Mouse (Mus musculus) brain, embryonic 14.5 days (tissue): ENCODE measurements around the gene Eif5a. TPM values are rescaled to one million over a fixed set of nuclear protein-coding genes. Genes with fewer than 3 reads are reported as not detected.
A peak's percentile ranks its signal among the peaks of the same experiment; 100 is the strongest.

Source experiments
- DNase-seq: peaks from one replicate; pipeline ENCODE4 v3.0.0-alpha.2; 2011; ENCODE audit warnings: low read depth
- CTCF ChIP-seq: fragments of 200-500 bp; IDR thresholded peaks from 2 replicates; pipeline ENCODE4 v1.5.1; 2012; ENCODE audit warnings: inconsistent platforms, mild to moderate bottlenecking, moderate library complexity, borderline replicate concordance; ENCODE audit not compliant: insufficient read depth, insufficient read length; ENCODE audit errors: extremely low read depth
- POLR2A ChIP-seq: fragments of 200-500 bp; IDR thresholded peaks from 2 replicates; pipeline ENCODE4 v1.6.1; 2012; ENCODE audit warnings: mild to moderate bottlenecking, inconsistent platforms, borderline replicate concordance; ENCODE audit not compliant: poor library complexity, insufficient read depth, insufficient read length, severe bottlenecking; ENCODE audit errors: extremely low read depth
- polyA plus RNA-seq: library from polyadenylated mRNA; depleted of rRNA; stranded (reverse); fragments of >200 nt; gene quantifications from 2 replicates; pipeline ENCODE4 v1.2.3, GENCODE M21; 2012

Gene Eif5a
- polyA plus RNA-seq, 1 experiment: 727 TPM

- no peak for DNase-seq
- TF ChIP-seq POLR2A (no peak), CTCF (no peak)
Observed at GRCm38 (mm10) chr11:69939181-69939580, 17.4 kb upstream of the Eif5a start.

DNA sequence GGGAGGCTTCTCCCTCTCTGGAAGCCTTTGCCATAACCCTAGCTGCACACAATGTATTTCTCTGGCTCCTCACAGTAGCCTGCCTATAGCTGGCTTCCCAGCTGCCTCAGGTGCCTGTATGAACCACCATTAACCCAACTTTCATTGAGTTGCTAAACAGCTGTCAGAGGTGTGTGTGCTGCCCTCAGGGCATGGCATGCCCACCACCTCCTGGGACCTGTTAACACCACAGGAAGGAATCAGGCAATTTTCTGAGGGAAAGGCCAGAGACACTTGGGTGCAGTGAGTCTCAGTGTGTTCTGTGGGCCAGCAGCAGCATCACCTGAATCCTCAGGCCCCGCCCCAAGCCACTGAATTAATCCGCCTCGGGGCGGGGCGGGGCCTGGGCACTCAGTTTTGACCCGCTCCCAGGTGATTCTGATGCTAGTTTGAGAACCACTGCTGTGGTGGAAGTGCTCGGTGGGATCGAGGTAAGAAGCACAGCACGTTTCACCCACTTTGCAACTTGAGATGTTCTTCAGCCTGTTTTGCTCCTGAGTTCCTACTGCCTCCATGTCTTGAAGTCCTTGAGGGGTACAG, 16.7 kb upstream of the Eif5a start:
- no peak for DNase-seq
- TF ChIP-seq CTCF: no peak
- no peak for TF ChIP-seq POLR2A

DNA sequence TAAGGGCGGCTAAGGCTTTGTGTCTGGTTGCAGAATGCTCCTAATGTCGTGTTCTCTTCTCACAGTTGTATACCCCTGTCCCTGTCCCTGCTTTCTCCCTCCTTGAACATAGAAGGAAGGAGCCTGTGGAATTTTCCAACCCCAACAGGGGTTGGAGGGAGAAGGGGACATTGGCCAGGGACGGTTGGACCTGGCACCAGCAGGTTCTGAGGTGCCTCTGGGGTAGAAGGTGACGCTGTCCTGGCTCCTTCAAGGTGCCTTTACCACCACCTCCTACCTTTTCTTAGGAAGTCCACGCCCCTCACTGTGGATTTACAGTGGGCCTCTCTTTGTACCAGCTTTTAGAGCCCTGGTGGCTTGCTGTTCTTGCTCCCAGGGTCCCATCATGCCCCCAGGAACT, 16.1 kb upstream of the Eif5a start:
- DNase-seq: no peak
- no peak for TF ChIP-seq CTCF
- no peak for TF ChIP-seq POLR2A

- no peak for DNase-seq
Observed at GRCm38 (mm10) chr11:69937385-69937784, 15.6 kb upstream of the Eif5a start.

GRCm38 (mm10) chr11:69936714-69937347, 15.1 kb upstream of the Eif5a start:
- TF ChIP-seq CTCF (no peak), POLR2A (no peak)
- DNase-seq: no peak

More at GRCm38 (mm10) chr11:69937385-69937784, 15.6 kb upstream of the Eif5a start:
- no peak for TF ChIP-seq CTCF
- TF ChIP-seq POLR2A: no peak

DNA sequence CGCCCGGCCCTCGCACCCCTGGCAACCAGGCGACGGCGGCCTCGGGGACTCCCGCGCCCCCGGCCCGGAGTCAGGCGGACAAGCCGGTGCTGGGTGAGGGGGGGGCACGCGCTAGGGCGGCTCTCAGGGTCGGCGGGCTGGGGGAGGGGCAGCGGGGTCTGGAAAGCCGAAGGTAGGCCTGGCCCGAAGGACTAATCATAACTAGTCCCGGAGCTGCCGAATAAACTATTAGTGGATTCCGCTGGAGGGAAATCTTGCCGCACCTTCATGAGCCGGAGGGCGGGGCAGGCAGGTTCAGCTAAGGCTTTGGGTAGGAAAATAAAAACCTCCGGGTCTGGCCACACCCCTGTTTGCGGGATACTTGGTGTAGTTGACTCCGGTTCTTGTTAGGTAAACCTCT, 14.4 kb upstream of the Eif5a start:
- TF ChIP-seq CTCF: no peak
- no peak for TF ChIP-seq POLR2A
- DNase-seq: no peak

DNA sequence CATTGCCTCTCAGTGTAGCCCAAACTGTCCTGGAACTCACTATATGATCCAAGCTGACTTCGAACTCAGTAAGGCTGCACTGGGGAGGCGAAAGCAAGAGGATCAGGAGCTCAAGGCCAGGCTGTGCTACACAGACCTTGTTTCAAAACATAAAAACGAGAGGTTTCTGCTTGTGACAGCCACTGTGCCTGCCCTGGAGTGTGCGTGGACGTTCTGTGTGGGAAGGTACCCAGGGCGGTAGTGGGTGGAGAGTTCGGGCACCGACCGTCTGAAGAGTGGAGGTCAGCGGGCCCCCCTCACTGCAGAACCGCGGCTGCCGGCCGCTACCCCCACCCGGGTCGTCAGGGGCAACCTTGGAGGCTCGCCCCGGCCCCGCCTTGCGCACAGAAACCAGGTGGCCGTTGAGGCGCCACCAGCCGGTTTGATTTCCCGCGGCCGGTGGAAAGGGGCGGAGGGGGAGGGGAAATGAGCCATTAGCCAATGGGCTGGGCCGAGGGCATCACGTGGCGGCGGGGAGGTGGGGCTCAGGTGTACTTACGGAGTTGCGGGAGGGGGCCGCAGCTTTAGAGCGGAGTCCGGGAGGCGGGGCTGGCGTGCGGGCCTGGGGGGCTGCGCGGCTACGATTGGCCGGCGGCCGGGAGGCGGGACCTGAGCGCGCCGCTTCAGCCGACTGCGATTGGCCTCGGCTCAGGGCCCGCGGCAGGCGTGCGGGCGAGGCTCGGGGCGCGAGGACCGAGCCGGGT, 13.6 kb upstream of the Eif5a start, which contains the start of gene Ybx2:
TSS of gene Ybx2 (plus strand) at position 660 of the 743 bp plus-strand sequence.
- DNase-seq: peak; percentile 98
- TF ChIP-seq POLR2A (peak; percentile 30; the same call in 1 of the 2 replicates), CTCF (no peak)

- TF ChIP-seq POLR2A: no peak
- DNase-seq: no peak
Observed at GRCm38 (mm10) chr11:69934681-69935080, 12.9 kb upstream of the Eif5a start.

DNA sequence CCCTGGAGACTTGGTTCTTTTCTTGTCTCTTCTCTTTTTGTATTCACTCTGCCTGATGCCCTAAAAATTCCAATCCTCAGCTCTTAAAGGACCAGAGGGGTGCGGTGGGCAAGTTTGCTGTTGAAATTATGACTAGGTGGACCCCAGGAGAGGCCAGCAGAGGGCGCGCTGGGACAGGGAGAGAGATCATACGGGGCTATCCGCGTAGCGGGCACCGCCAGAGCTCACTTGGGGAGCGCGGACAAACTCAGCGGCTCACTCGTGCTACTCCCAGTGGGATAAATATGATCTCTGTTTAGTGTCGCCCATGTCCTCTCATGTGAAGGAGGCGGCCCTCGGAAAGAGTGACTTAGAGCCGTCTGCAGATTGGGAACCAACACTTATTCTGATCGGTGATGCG, 12.4 kb upstream of the Eif5a start:
- peak; percentile 90 for DNase-seq
- TF ChIP-seq CTCF (peak; percentile 93), POLR2A (no peak)

DNA sequence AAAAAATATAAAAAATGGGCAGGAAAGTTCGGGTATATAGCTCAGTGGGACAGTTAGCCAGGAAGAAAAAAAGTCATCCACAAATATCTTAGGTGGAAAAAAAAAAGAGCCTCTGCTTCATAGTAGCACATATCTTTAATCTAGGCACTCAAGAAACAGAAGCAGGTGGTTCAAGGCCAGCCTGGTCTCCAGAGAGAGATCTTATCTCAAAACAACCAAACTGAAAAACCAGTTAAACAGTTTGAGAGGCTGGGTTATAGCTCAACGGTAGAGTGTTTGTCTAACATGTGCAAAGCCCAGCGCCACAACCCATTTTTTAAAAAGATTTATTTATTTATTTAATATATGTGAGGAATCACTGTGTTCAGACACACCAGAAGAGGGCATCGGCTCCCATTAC, 11.3 kb upstream of the Eif5a start:
- TF ChIP-seq POLR2A (no peak), CTCF (no peak)
- DNase-seq: no peak

DNA sequence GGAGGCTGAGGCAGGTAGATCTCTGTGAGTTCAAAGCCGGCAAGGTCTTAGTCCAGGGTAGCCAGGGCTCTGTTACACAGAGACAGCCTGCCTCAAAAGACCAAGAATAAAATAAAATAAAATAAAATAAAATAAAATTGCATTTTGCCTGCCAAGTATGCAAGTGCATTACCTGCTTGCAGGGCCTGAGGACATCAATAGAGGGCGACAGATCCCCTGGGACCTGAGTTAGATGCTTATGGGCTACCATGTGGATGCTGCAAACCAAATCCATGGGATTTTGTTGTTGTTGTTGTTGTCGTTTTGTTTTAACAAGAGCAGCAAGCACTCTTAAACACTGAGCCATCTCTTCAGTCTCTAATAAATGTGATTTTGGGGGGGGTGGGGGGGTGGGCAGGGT, 10.5 kb upstream of the Eif5a start:
- peak; percentile 36 for DNase-seq
- TF ChIP-seq CTCF: peak; percentile 24; the same call in 1 of the 2 replicates
- TF ChIP-seq POLR2A: no peak
